Mouse (Mus musculus) limb, embryonic 14.5 days (tissue): ENCODE results near the gene Fam129a. TPM values are rescaled to one million over a fixed set of nuclear protein-coding genes. Genes with fewer than 3 reads are reported as not detected.

ENCODE experiments used
- ATAC-seq: fragments of 200-750 bp; cut with Nextera tagmentation; 2 replicates; pipeline ENCODE4 v1.8.0; 2017; ENCODE audit warnings: low read depth, moderate number of reproducible peaks, moderate TSS enrichment; ENCODE audit not compliant: low FRiP score
- DNase-seq: peaks from one replicate; pipeline ENCODE4 v3.0.0-alpha.2; 2015; ENCODE audit warnings: low spot score
- H3K27ac ChIP-seq: fragments of 300-500 bp; sonication (generic); replicated peaks from 2 replicates; pipeline ENCODE4 v1.5.1; 2014; ENCODE audit warnings: low read depth, mild to moderate bottlenecking, low read length, moderate library complexity, mixed read lengths
- H3K27me3 ChIP-seq: fragments of 300-500 bp; sonication (generic); 2 replicates; pipeline ENCODE4 v1.6.1; 2014; ENCODE audit warnings: low read length, mixed read lengths; ENCODE audit not compliant: control insufficient read depth, insufficient read depth
- H3K36me3 ChIP-seq: fragments of 300-500 bp; sonication (generic); 2 replicates; pipeline ENCODE4 v1.6.1; 2014; ENCODE audit warnings: mild to moderate bottlenecking, low read length, moderate library complexity, mixed read lengths; ENCODE audit not compliant: control insufficient read depth, insufficient read depth
- H3K4me1 ChIP-seq: fragments of 300-500 bp; sonication (generic); 2 replicates; pipeline ENCODE4 v1.6.1; 2014; ENCODE audit warnings: antibody characterized with exemption, low read length, mixed read lengths; ENCODE audit not compliant: control insufficient read depth, insufficient read depth
- H3K4me2 ChIP-seq: fragments of 300-500 bp; sonication (generic); replicated peaks from 2 replicates; pipeline ENCODE4 v1.6.1; 2014; ENCODE audit warnings: low read depth, mild to moderate bottlenecking, low read length, moderate library complexity; ENCODE audit not compliant: severe bottlenecking
- H3K4me3 ChIP-seq: fragments of 300-500 bp; sonication (generic); replicated peaks from 2 replicates; pipeline ENCODE4 v1.5.1; 2014; ENCODE audit warnings: low read length
- H3K9ac ChIP-seq: fragments of 300-500 bp; sonication (generic); 2 replicates; pipeline ENCODE4 v1.6.1; 2014; ENCODE audit warnings: mild to moderate bottlenecking, low read depth, low read length, moderate library complexity; ENCODE audit not compliant: severe bottlenecking
- H3K9me3 ChIP-seq: fragments of 300-500 bp; sonication (generic); 2 replicates; pipeline ENCODE4 v1.6.1; 2016; ENCODE audit warnings: low read length; ENCODE audit not compliant: control insufficient read depth
- POLR2A ChIP-seq: fragments of 200-500 bp; IDR thresholded peaks from 2 replicates; pipeline ENCODE4 v1.8.0; 2012; ENCODE audit warnings: inconsistent platforms, mild to moderate bottlenecking, moderate library complexity, borderline replicate concordance; ENCODE audit not compliant: insufficient read depth, insufficient read length; ENCODE audit errors: extremely low read depth
- WGBS: fragments of 180-500 bp; shearing (Covaris S2); extraction: QIAGEN DNeasy Blood & Tissue Kit; methylation state at CpG from one replicate; pipeline ENCODE4 v1.1.7; 2014; 5-methylcytosine and 5-hydroxymethylcytosine counted together
- polyA plus RNA-seq, 2 experiments: library from polyadenylated mRNA; depleted of rRNA in 1 of 2; stranded (reverse) in 1 of 2; unstranded in 1 of 2; fragments of >200 nt; fragmentation: Nextera tagmentation in 1 of 2; extraction: Ambion mirVana in 1 of 2; gene quantifications; 2 replicates each; pipeline versions ENCODE4 v1.2.1 to v1.2.3; 2012 to 2014

Fam129a gene
- polyA plus RNA-seq, 2 experiments: 11.1 to 14.7 TPM

DNA sequence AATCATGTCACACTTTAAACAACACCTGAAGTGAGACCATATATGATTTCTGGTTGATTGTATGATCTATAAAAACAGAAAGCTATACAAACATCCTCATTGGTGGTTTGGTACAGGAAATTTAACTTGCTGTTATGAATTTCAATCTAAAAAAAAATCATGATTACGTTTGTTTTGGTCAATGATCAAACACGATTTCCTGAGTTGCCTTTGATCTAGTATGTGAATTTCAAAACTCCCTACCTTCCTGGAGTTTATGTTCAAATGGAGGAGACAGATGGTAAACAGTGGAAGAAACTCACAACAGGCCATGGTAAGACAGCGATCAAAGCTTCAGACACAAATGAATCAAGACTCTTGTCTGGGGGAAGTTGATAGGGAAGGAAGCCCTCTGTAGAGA lies 65.7 kb downstream of the Fam129a start:
- Histone ChIP-seq H3K27me3 (no peaks in the 10 kb centered on the region), H3K36me3 (no peaks in the 10 kb centered on the region), H3K9ac (no peak overlapping the region), H3K4me3 (no peak overlapping the region), H3K4me2 (no peak overlapping the region), H3K27ac (no peak overlapping the region), H3K9me3 (no peaks in the 10 kb centered on the region), H3K4me1 (no peaks in the 10 kb centered on the region)
- DNase-seq: no peak
- ATAC-seq: no peak
- WGBS: 86% methylated on average over 3 of the region's 3 CpGs
- TF ChIP-seq POLR2A: no peak

DNA sequence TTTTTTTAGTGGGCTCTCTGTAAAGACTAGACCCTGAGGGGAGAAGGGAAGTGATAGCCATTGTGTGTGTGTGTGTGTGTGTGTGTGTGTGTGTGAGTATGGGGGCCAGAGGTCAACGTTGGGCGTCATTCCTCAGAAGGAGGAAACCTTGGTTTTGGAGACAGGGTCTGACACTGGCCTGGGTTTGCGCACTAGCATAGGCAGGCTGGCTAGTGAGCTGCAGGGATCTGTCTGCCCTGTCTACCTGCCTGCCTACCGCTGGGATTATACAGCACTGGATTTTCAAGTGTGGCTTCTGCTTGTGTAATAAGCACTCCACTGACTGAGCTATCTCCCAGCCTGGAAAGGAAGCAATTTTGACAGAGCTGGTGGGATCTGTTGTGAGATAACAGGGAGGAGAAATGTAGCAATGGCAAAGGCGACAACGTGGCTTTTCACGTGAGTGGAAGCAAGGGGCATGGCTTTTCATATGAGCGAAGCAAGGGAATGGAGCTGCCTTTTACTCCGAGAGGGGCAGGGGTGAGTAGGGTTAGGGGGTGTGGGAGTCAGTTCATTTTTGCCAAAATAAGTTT lies 66.5 kb downstream of the Fam129a start:
- Histone ChIP-seq H3K4me1 (no peaks in the 10 kb centered on the region), H3K9ac (no peak overlapping the region), H3K27me3 (no peaks in the 10 kb centered on the region), H3K4me2 (no peak overlapping the region), H3K9me3 (no peaks in the 10 kb centered on the region), H3K4me3 (no peak overlapping the region), H3K27ac (no peak overlapping the region), H3K36me3 (no peaks in the 10 kb centered on the region)
- ATAC-seq: no peak
- 87% methylated on average over 9 of the region's 9 CpGs for WGBS
- DNase-seq: no peak
- TF ChIP-seq POLR2A: no peak

DNA sequence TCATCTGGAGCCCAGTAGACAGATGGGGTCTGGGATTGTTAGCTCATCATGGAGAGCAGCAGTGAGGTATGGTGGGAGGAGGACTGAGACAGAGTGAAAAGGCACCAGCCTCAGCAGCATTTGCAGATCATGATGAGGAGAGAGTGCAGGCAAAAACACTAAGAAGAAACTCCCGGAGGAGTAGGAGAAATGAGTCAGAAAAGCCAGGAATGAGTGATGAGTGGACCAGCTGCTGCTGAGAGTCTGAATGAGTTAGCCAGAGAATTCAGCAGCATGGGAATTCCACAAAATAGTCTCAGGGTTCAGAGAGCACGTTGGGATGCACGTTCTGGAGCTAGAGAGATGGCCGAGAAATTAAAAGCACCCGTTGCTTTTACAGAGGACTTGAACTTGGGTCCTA lies 67.4 kb downstream of the Fam129a start:
- no peaks in the 10 kb centered on the region for H3K36me3 ChIP-seq
- ATAC-seq: no peak
- no peak overlapping the region for H3K4me3 ChIP-seq
- WGBS: 80% methylated on average over 5 of the region's 5 CpGs
- H3K4me1 ChIP-seq: no peaks in the 10 kb centered on the region
- no peaks in the 10 kb centered on the region for H3K9me3 ChIP-seq
- TF ChIP-seq POLR2A: no peak
- no peak for DNase-seq
- H3K4me2 ChIP-seq: no peak overlapping the region
- H3K27me3 ChIP-seq: no peaks in the 10 kb centered on the region
- H3K27ac ChIP-seq: no peak overlapping the region
- no peak overlapping the region for H3K9ac ChIP-seq

DNA sequence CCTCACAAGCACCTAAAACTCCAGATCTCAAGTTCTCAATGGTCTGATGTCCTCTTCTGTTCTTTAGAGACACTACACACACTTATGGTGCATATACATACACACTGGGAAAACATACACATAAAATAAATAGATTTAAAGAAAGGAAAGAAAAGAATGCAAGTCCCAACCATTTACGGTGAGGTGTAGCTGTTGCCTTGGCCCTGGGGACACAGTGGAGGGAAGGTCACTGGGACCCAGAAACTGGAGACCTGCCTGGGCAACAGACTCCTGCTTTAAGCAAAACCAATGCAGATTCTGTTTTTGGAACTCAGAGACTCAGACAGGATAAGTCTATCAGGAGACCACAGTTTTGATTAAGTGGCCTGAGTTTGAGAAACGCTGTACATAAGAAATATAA lies 67.8 kb downstream of the Fam129a start:
- ATAC-seq: no peak
- Histone ChIP-seq H3K9ac (no peak overlapping the region), H3K27me3 (no peaks in the 10 kb centered on the region), H3K4me1 (no peaks in the 10 kb centered on the region), H3K36me3 (no peaks in the 10 kb centered on the region), H3K4me3 (no peak overlapping the region), H3K4me2 (no peak overlapping the region), H3K9me3 (no peaks in the 10 kb centered on the region), H3K27ac (no peak overlapping the region)
- WGBS: 86% methylated on average over 2 of the region's 2 CpGs
- no peak for DNase-seq
- no peak for TF ChIP-seq POLR2A

DNA sequence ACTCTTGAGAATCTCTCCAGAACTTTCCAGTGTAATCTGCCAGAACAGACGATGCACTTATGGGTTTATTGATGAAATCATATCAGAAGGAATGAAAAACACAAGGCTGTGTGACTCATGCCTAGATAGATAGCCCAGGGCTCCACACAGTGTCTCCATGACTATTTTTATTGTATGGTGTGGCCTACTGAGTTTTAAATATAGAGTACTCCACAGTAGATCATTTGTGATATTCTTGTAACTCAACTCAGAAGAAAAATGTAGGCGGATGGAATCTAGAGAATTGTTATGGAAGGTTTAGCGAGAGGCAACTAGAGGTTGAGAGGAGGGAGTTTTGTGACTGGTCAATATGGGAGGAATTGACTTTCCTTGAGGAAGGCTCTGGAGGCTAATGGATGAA lies 75.4 kb downstream of the Fam129a start:
- Histone ChIP-seq H3K4me2 (no peak overlapping the region), H3K4me1 (no peaks in the 10 kb centered on the region), H3K36me3 (no peaks in the 10 kb centered on the region), H3K9ac (no peak overlapping the region), H3K27ac (no peak overlapping the region), H3K27me3 (no peaks in the 10 kb centered on the region), H3K9me3 (no peaks in the 10 kb centered on the region), H3K4me3 (no peak overlapping the region)
- DNase-seq (no peak), ATAC-seq (no peak)
- 82% methylated on average over 3 of the region's 3 CpGs for WGBS
- no peak for TF ChIP-seq POLR2A

DNA sequence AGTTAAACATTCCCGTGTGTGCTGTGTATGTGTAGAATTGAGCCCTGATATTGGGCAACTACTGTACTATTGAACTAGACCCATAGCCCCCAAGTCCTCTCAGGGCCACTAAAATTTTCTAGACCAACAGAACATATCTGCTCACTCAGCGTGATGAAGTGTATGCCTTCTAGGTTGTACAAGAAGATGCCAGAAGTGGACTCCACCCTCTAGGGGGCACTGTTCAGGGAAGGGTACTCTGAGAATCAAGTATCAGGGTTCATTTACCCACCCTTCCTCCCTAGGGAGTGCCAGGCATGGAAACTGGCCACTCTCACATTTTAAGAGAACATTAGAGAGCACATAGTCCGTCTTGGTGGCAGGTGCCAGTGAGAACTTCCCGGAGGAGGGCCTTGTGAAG lies 77.1 kb downstream of the Fam129a start:
- no peaks in the 10 kb centered on the region for H3K4me1 ChIP-seq
- H3K4me3 ChIP-seq: no peak overlapping the region
- TF ChIP-seq POLR2A: no peak
- H3K9me3 ChIP-seq: no peaks in the 10 kb centered on the region
- 91% methylated on average over 4 of the region's 4 CpGs for WGBS
- no peak overlapping the region for H3K27ac ChIP-seq
- H3K36me3 ChIP-seq: no peaks in the 10 kb centered on the region
- ATAC-seq: no peak
- H3K9ac ChIP-seq: no peak overlapping the region
- H3K27me3 ChIP-seq: no peaks in the 10 kb centered on the region
- DNase-seq: no peak
- H3K4me2 ChIP-seq: no peak overlapping the region
